Mouse (Mus musculus) liver, adult 2 months (tissue): ENCODE measurements around the gene C87977. TPM values are rescaled to one million over a fixed set of nuclear protein-coding genes. Genes with fewer than 3 reads are reported as not detected.
"Not testable (repeated sequence)": the region's sequence is repeated elsewhere in the genome, so short reads cannot be mapped to it uniquely, and the experiment has no call there.

Experiments
- DNase-seq: peaks from one replicate; pipeline ENCODE4 v3.0.0-alpha.2; 2011; ENCODE audit warnings: low read depth, low spot score; ENCODE audit errors: extremely low read depth
- H3K27ac ChIP-seq: fragments of 200-500 bp; replicated peaks from 2 replicates; pipeline ENCODE4 v1.5.1; 2012; ENCODE audit warnings: low read depth, mild to moderate bottlenecking, control low read depth, inconsistent platforms, low read length; ENCODE audit not compliant: insufficient read depth
- H3K27me3 ChIP-seq: fragments of 200-500 bp; 2 replicates; pipeline ENCODE4 v1.6.1; 2012; ENCODE audit warnings: mild to moderate bottlenecking, moderate library complexity, low read length, inconsistent platforms; ENCODE audit not compliant: control insufficient read depth, insufficient read depth
- H3K36me3 ChIP-seq: fragments of 200-500 bp; 2 replicates; pipeline ENCODE4 v1.6.1; 2012; ENCODE audit warnings: low read length, inconsistent platforms; ENCODE audit not compliant: control insufficient read depth, insufficient read depth
- H3K4me1 ChIP-seq: fragments of 200-500 bp; 2 replicates; pipeline ENCODE4 v1.6.1; 2011; ENCODE audit warnings: low read length; ENCODE audit not compliant: control insufficient read depth, insufficient read depth
- H3K4me3 ChIP-seq: fragments of 200-500 bp; 2 replicates; pipeline ENCODE4 v1.5.1; 2011; ENCODE audit warnings: low read depth, mild to moderate bottlenecking, control low read depth, low read length, moderate library complexity; ENCODE audit not compliant: insufficient read depth
- H3K79me2 ChIP-seq: fragments of 200-500 bp; 2 replicates; pipeline ENCODE4 v1.6.1; 2012; ENCODE audit warnings: inconsistent platforms, mild to moderate bottlenecking, low read length, moderate library complexity; ENCODE audit not compliant: control insufficient read depth, insufficient read depth
- H3K9ac ChIP-seq: fragments of 200-500 bp; 2 replicates; pipeline ENCODE4 v1.6.1; 2012; ENCODE audit warnings: low read depth, mild to moderate bottlenecking, control low read depth, inconsistent platforms, low read length
- CTCF ChIP-seq: fragments of 200-500 bp; IDR thresholded peaks from 2 replicates; pipeline ENCODE4 v1.5.1; 2011; ENCODE audit warnings: low read depth, low read length, control low read depth
- POLR2A ChIP-seq: fragments of 200-500 bp; IDR thresholded peaks from 2 replicates; pipeline ENCODE4 v1.6.1; 2011; ENCODE audit warnings: low read length, control low read depth; ENCODE audit not compliant: insufficient read depth; ENCODE audit errors: extremely low read depth
- WGBS: fragments of 180-500 bp; shearing (Covaris S2); methylation state at CpG from one replicate; pipeline ENCODE4 v1.1.7; 2018; 5-methylcytosine and 5-hydroxymethylcytosine counted together
- polyA plus RNA-seq: library from polyadenylated mRNA; depleted of rRNA; stranded (reverse); fragments of >200 nt; gene quantifications from 2 replicates; pipeline ENCODE4 v1.2.3, GENCODE M21; 2012; rRNA removed
- total RNA-seq: library from RNA; depleted of rRNA; stranded (reverse); fragments of >200 nt; gene quantifications from 2 replicates; pipeline ENCODE4 v1.2.3, GENCODE M21; 2014; rRNA removed

Gene C87977
- not detected in 2 replicates for total RNA-seq
- polyA plus RNA-seq: not detected in 2 replicates

DNA sequence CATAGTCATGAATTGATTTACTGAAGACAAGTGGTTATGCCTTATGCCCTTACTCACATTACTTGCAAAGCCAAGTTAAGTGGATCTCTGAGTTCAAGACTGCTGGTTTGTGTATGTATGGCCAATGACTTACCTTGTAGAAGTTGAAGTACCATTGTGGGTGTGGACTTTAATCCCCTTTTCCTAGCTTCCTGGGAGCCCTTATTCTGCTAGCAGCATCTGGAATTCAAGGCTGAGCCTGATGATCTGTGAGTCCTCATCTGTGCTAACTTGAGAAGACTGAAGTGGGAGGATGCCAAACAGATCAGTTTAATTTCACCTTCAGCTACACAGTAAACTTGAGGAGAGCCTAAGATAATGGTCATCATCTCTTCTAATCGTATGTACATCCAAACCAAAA, at the start of gene C87977:
C87977 (minus strand) TSS at position 101 of the 400 bp plus-strand sequence.
- not testable (repeated sequence) for H3K4me1 ChIP-seq, H3K4me3 ChIP-seq, H3K36me3 ChIP-seq, H3K79me2 ChIP-seq, H3K9ac ChIP-seq, H3K27ac ChIP-seq, DNase-seq, H3K27me3 ChIP-seq
- WGBS: 80% methylated on average over 1 of the region's 1 CpGs

DNA sequence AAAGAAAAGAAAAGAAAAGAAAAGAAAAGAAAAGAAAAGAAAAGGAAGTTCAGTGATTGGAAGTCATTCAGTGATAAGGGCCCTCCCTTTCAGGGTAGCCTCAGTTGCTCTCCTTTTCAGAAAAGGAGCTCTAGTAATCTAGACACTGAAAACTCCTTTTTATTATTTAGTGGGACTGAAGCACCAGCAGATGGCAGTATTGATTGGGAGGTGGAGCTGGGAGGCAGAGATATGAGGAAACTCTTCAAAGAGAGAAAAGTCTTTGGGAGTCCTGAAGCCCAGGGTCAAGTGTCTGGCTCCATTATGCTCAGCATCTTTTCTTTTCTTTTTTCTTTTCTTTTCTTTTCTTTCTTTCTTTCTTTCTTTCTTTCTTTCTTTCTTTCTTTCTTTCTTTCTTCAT, 41.6 kb upstream of the C87977 start:
- H3K4me3 ChIP-seq, H3K36me3 ChIP-seq, H3K9ac ChIP-seq, H3K27ac ChIP-seq, H3K79me2 ChIP-seq, H3K4me1 ChIP-seq, H3K27me3 ChIP-seq: not testable (repeated sequence)
- peak; percentile 4 for DNase-seq

DNA sequence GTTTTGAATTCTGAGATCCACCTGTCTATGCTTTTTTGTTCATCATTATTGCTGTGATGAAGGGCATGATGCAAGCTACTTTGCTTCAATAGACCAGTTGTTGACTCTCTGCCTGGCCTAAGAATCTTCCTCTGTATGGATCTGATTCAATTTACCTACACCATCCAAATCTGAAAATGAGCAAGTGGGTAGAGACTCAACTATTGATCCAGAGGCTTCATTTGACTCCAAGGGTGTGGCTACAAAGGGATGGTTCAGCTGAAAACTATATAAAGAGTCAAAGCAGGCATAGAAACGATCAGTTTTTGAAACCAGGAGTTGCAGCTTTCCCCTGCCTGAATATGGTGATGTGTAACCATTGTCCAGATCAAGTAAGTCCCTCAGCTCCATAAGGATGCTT, 22.7 kb downstream of the C87977 start, which contains the start of gene Oog2:
Oog2 (plus strand) TSS at position 301 of the 400 bp plus-strand sequence.
- H3K9ac ChIP-seq: no peak within 1 kb of the TSS
- H3K4me3 ChIP-seq: no peak within 1 kb of the TSS
- DNase-seq: no peak
- TF ChIP-seq CTCF (no peak), POLR2A (no peak)
- no peaks in the 10 kb centered on the region for H3K27me3 ChIP-seq
- no peaks in the 10 kb centered on the region for H3K79me2 ChIP-seq
- no peak within 1 kb of the TSS for H3K27ac ChIP-seq
- 19% methylated on average over 1 of the region's 1 CpGs for WGBS
- no peaks in the 10 kb centered on the region for H3K4me1 ChIP-seq
- H3K36me3 ChIP-seq: no peaks in the 10 kb centered on the region

DNA sequence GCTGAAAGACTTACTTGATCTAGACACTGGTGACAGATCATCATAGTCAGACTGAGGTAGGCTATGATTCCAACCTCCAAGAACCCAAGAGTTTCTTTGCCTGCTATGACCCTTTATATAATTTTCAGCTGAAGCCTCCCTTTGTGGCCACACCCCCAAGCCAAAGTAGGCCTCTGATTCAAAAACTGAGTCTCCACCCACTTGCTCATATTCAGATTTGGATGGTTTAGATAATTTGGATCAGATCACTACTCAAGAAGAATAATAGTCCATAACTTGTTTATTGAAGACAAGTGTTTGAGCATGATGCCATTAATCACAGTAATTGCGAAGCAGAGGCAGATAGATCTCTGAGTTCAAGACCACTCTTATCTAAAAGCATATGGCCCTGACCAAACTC, 50.6 kb downstream of the C87977 start, which contains the start of gene Oog3:
Oog3 (minus strand) TSS at position 101 of the 400 bp plus-strand sequence.
- no peaks in the 10 kb centered on the region for H3K36me3 ChIP-seq
- no peaks in the 10 kb centered on the region for H3K4me1 ChIP-seq
- WGBS: 84% methylated on average over 1 of the region's 1 CpGs
- no peak for TF ChIP-seq CTCF
- TF ChIP-seq POLR2A: no peak
- H3K79me2 ChIP-seq: no peaks in the 10 kb centered on the region
- H3K4me3 ChIP-seq: no peak within 1 kb of the TSS
- no peak for DNase-seq
- no peak within 1 kb of the TSS for H3K27ac ChIP-seq
- H3K9ac ChIP-seq: no peak within 1 kb of the TSS
- no peaks in the 10 kb centered on the region for H3K27me3 ChIP-seq

Other genes with a start within 250 kb of the C87977 start
- gene Gm13101, start 246.4 kb downstream of the C87977 start, total RNA-seq: not detected in 2 replicates
- not detected in 2 replicates for gene Gm13101, start 246.4 kb downstream of the C87977 start, polyA plus RNA-seq
- not detected in 2 replicates for gene Pramef17, start 218.9 kb downstream of the C87977 start, total RNA-seq
- not detected in 2 replicates for gene Pramef17, start 218.9 kb downstream of the C87977 start, polyA plus RNA-seq
- not detected in 2 replicates for gene Pramel4, start 154.2 kb downstream of the C87977 start, total RNA-seq
- gene Pramel4, start 154.2 kb downstream of the C87977 start, polyA plus RNA-seq: not detected in 2 replicates
- not detected in 2 replicates for gene Gm13102, start 106.8 kb downstream of the C87977 start, total RNA-seq
- gene Gm13102, start 106.8 kb downstream of the C87977 start, polyA plus RNA-seq: not detected in 2 replicates
- not detected in 2 replicates for gene Oog3, start 50.7 kb downstream of the C87977 start, total RNA-seq
- not detected in 2 replicates for gene Oog3, start 50.7 kb downstream of the C87977 start, polyA plus RNA-seq
- not detected in 2 replicates for gene Oog2, start 22.6 kb downstream of the C87977 start, total RNA-seq
- not detected in 2 replicates for gene Oog2, start 22.6 kb downstream of the C87977 start, polyA plus RNA-seq
- gene Pramel5, start 67.2 kb upstream of the C87977 start, total RNA-seq: not detected in 2 replicates
- not detected in 2 replicates for gene Pramel5, start 67.2 kb upstream of the C87977 start, polyA plus RNA-seq
- gene Gm13128, start 116.9 kb upstream of the C87977 start, total RNA-seq: not detected in 2 replicates
- not detected in 2 replicates for gene Gm13128, start 116.9 kb upstream of the C87977 start, polyA plus RNA-seq
- not detected in 2 replicates for gene Gm13119, start 144.6 kb upstream of the C87977 start, total RNA-seq
- not detected in 2 replicates for gene Gm13119, start 144.6 kb upstream of the C87977 start, polyA plus RNA-seq
- gene Pramef20, start 164.6 kb upstream of the C87977 start, total RNA-seq: not detected in 2 replicates
- not detected in 2 replicates for gene Pramef20, start 164.6 kb upstream of the C87977 start, polyA plus RNA-seq
- gene Pramef12, start 195.1 kb upstream of the C87977 start, total RNA-seq: not detected in 2 replicates
- gene Pramef12, start 195.1 kb upstream of the C87977 start, polyA plus RNA-seq: not detected in 2 replicates
- gene 1700012P22Rik, start 225.5 kb upstream of the C87977 start, total RNA-seq: not detected in 2 replicates
- not detected in 2 replicates for gene 1700012P22Rik, start 225.5 kb upstream of the C87977 start, polyA plus RNA-seq
- gene Gm9944, start 240.0 kb upstream of the C87977 start, total RNA-seq: not detected in 2 replicates
- gene Gm9944, start 240.0 kb upstream of the C87977 start, polyA plus RNA-seq: not detected in 2 replicates